Mouse (Mus musculus) liver, embryonic 14.5 days (tissue): ENCODE data around the gene Carm1.

Experiments
- CTCF ChIP-seq: IDR thresholded peaks from 2 replicates; pipeline ENCODE4 v1.5.1; 2016; ENCODE audit warnings: antibody characterized with exemption, low read depth, control low read depth
- EP300 ChIP-seq: IDR thresholded peaks from 2 replicates; pipeline ENCODE4 v1.6.1; 2016; ENCODE audit warnings: antibody characterized with exemption, low read depth

DNA sequence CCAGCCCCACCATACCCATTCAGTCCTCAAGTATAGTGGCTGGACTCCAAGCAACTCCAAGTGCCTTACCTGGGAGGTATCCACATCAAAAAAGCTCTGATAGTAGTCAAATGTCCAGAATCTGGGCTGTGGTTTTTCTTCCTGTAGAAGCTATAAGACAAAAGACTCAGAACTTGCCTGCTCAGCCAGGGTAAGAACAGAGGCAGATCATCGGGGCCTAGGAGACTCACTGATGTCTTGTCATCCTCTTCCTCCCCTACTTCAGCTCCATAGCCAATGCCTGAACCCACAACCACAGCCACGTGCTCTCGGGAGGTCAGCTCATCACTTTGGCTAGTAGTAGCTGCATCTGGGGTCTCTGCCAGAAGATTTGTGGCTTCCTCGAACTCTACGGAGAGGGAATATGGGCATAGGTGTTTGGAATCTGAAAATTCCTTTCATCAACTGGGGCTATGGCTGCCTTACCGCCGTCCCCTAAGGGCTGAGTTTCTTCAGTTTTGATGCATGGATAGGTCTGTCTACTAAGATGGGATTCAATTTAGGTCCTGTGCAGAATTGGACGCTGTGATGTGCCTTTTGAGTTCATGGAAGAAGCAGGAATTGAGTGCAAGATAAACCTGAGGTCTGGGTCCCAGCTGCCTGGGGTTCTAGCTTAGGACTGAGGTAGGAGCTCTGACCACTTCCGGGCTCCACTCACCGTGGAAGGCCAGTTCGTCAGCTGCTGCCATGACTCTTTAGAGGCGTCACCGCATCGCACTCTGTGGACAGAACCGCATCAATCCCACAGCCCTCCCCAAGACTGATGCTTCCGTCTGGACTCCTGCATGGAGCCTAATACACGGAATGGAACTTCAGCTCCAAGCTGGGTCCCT, 45.4 kb downstream of the Carm1 start:
- TF ChIP-seq EP300: no peak
- no peak for TF ChIP-seq CTCF
